Mouse (Mus musculus): ENCODE measurements around the gene Vps35l.

Vps35l gene

GRCm38 (mm10) chr7:118813592-118813991 is 73.6 kb downstream of the Vps35l start:
- in situ Hi-C loops (cut with MboI), result no loop called here

- in situ Hi-C loops (cut with MboI), result no loop called here
Measured at GRCm38 (mm10) chr7:118816275-118816674, 76.2 kb downstream of the Vps35l start.

GRCm38 (mm10) chr7:118817741-118818140 is 77.7 kb downstream of the Vps35l start:
- in situ Hi-C loops (cut with MboI), result no loop called here

GRCm38 (mm10) chr7:118819666-118820065 is 79.6 kb downstream of the Vps35l start:
- in situ Hi-C loops (cut with MboI), result no loop called here

GRCm38 (mm10) chr7:118821356-118821755 is 81.3 kb downstream of the Vps35l start:
- in situ Hi-C loops (cut with MboI), result no loop called here

- in situ Hi-C loops (cut with MboI), result no loop called here
Measured at GRCm38 (mm10) chr7:118821887-118822556, 82.0 kb downstream of the Vps35l start.

- in situ Hi-C loops (cut with MboI), result no loop called here
Measured at GRCm38 (mm10) chr7:118824451-118824850, 84.4 kb downstream of the Vps35l start.

- in situ Hi-C loops (cut with MboI), result no loop called here
Measured at GRCm38 (mm10) chr7:118827975-118828416, 88.0 kb downstream of the Vps35l start.

- in situ Hi-C loops (cut with MboI), result no loop called here
Measured at GRCm38 (mm10) chr7:118837901-118838300, 97.9 kb downstream of the Vps35l start.

GRCm38 (mm10) chr7:118841030-118841745 is 101.2 kb downstream of the Vps35l start:
- in situ Hi-C loops (cut with MboI), result no loop called here

GRCm38 (mm10) chr7:118841796-118842195 is 101.8 kb downstream of the Vps35l start:
- in situ Hi-C loops (cut with MboI), result no loop called here

GRCm38 (mm10) chr7:118842938-118843337 is 102.9 kb downstream of the Vps35l start:
- in situ Hi-C loops (cut with MboI), result no loop called here

GRCm38 (mm10) chr7:118845141-118845540 is 105.1 kb downstream of the Vps35l start:
- in situ Hi-C loops (cut with MboI), result no loop called here

- in situ Hi-C loops (cut with MboI), result no loop called here
Measured at GRCm38 (mm10) chr7:118846329-118846728, 106.3 kb downstream of the Vps35l start.

- in situ Hi-C loops (cut with MboI), result no loop called here
Measured at GRCm38 (mm10) chr7:118848796-118849195, 108.8 kb downstream of the Vps35l start.

- in situ Hi-C loops (cut with MboI), result loop anchor here (5.0 kb wide), 1 partner anchor 42 kb away; no protein-coding TSS in a partner anchor
Measured at GRCm38 (mm10) chr7:118849543-118850250, 109.7 kb downstream of the Vps35l start.

- in situ Hi-C loops (cut with MboI), result loop anchor here (5.0 kb wide), 1 partner anchor 43 kb away; no protein-coding TSS in a partner anchor
Measured at GRCm38 (mm10) chr7:118850676-118851290, 110.8 kb downstream of the Vps35l start.

- in situ Hi-C loops (cut with MboI), result loop anchor here (5.0 kb wide), 1 partner anchor 44 kb away; no protein-coding TSS in a partner anchor
Measured at GRCm38 (mm10) chr7:118851571-118851970, 111.5 kb downstream of the Vps35l start.

- in situ Hi-C loops (cut with MboI), result loop anchor here (5.0 kb wide), 1 partner anchor 45 kb away; no protein-coding TSS in a partner anchor
Measured at GRCm38 (mm10) chr7:118852611-118853010, 112.6 kb downstream of the Vps35l start.

GRCm38 (mm10) chr7:118854606-118855005 is 114.6 kb downstream of the Vps35l start:
- in situ Hi-C loops (cut with MboI), result loop anchor here (5.0 kb wide), 1 partner anchor 47 kb away; no protein-coding TSS in a partner anchor

- in situ Hi-C loops (cut with MboI), result no loop called here
Measured at GRCm38 (mm10) chr7:118855171-118855876, 115.3 kb downstream of the Vps35l start, which contains the start of gene Iqck. TSS of gene Iqck (plus strand) at chr7:118855752.

Measured in mature B cell (primary cell).